Mouse (Mus musculus) kidney, adult 2 months (tissue): ENCODE results near the gene Wwox. TPM values are rescaled to one million over a fixed set of nuclear protein-coding genes. Genes with fewer than 3 reads are reported as not detected.

ENCODE experiments used
- DNase-seq: peaks from one replicate; pipeline ENCODE4 v3.0.0; 2021
- H3K27ac ChIP-seq: fragments of 200-500 bp; 2 replicates; pipeline ENCODE4 v1.5.1; 2012; ENCODE audit warnings: low read depth, low read length, control low read depth, inconsistent platforms; ENCODE audit not compliant: insufficient read depth
- H3K27me3 ChIP-seq: fragments of 200-500 bp; replicated peaks from 2 replicates; pipeline ENCODE4 v1.6.1; 2012; ENCODE audit warnings: mild to moderate bottlenecking, moderate library complexity, low read length, inconsistent platforms; ENCODE audit not compliant: control insufficient read depth, insufficient read depth
- H3K36me3 ChIP-seq: fragments of 200-500 bp; 2 replicates; pipeline ENCODE4 v1.6.1; 2012; ENCODE audit warnings: mild to moderate bottlenecking, moderate library complexity, low read length, inconsistent platforms; ENCODE audit not compliant: control insufficient read depth, insufficient read depth
- H3K4me1 ChIP-seq: fragments of 200-500 bp; 2 replicates; pipeline ENCODE4 v1.6.1; 2011; ENCODE audit warnings: low read length; ENCODE audit not compliant: control insufficient read depth, insufficient read depth
- H3K4me3 ChIP-seq: fragments of 200-500 bp; 2 replicates; pipeline ENCODE4 v1.5.1; 2011; ENCODE audit warnings: mild to moderate bottlenecking, low read depth, low read length, control low read depth; ENCODE audit not compliant: insufficient read depth
- CTCF ChIP-seq: fragments of 200-500 bp; conservative IDR thresholded peaks from 2 replicates; pipeline ENCODE4 v1.5.1; 2011; ENCODE audit warnings: low read depth, mild to moderate bottlenecking, control low read depth, low read length, moderate library complexity, mixed read lengths; ENCODE audit not compliant: insufficient read depth, insufficient read length
- POLR2A ChIP-seq: fragments of 200-500 bp; IDR thresholded peaks from one replicate; pipeline ENCODE4 v1.6.1; 2011; ENCODE audit warnings: low read depth, low read length, control low read depth
- WGBS: fragments of 180-500 bp; shearing (Covaris S2); methylation state at CpG from one replicate; pipeline ENCODE4 v1.1.7; 2018; 5-methylcytosine and 5-hydroxymethylcytosine counted together
- polyA plus RNA-seq: library from polyadenylated mRNA; depleted of rRNA; stranded (reverse); fragments of >200 nt; gene quantifications from 2 replicates; pipeline ENCODE4 v1.2.3, GENCODE M21; 2012

The Wwox gene
- polyA plus RNA-seq, 1 experiment, result 15.3 TPM

DNA sequence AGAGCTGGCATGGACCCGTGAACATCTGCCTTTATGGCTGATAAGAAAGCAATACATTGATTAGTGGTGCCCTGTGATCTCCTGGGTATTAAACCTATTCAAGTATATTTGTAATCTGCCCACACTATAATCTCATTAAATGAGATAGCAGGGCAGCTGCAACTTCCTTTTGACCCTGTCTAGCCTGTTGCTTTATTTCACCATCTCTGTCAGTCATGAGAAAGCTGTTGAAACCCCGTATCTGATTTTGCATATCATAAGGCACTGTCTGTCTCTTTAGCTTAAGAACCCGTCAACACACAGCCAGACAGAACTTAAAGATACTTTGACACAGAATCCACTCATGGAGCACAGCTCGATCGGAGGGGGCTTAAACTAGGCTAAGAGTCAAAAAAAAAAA is 21.0 kb upstream of the Wwox start:
- H3K27me3 ChIP-seq, result no peaks in the 10 kb centered on the region
- H3K4me3 ChIP-seq, result no peak overlapping the region
- WGBS, result 75% methylated on average over 5 of the region's 5 CpGs
- no peaks in the 10 kb centered on the region for H3K36me3 ChIP-seq
- H3K27ac ChIP-seq, result no peak overlapping the region
- TF ChIP-seq POLR2A, result no peak
- TF ChIP-seq CTCF, result no peak
- DNase-seq, result no peak
- H3K4me1 ChIP-seq, result no peaks in the 10 kb centered on the region

DNA sequence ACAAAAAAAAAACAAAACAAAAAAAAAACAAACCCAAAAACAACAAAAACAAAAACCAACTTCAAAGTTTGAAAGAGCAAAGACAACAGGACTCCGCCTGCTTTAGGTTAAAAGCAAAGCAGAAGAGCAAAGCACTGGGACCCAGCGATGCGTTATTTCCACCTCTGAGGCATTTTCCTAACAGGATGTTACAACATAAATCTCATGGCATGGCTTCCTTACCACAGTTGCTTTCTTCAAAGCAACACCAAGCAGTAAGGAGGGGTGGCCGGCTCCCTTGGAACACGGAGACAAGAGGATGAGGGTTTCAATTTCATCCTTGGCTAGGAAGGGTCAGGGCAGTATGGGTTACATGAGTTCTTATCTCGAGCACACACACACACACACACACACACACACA is 20.6 kb upstream of the Wwox start:
- DNase-seq, result no peak
- TF ChIP-seq POLR2A, result no peak
- no peak for TF ChIP-seq CTCF
- WGBS, result 20% methylated on average over 6 of the region's 6 CpGs
- H3K27ac ChIP-seq, result no peak overlapping the region
- H3K4me1 ChIP-seq, result no peaks in the 10 kb centered on the region
- no peaks in the 10 kb centered on the region for H3K27me3 ChIP-seq
- H3K36me3 ChIP-seq, result no peaks in the 10 kb centered on the region
- no peak overlapping the region for H3K4me3 ChIP-seq

DNA sequence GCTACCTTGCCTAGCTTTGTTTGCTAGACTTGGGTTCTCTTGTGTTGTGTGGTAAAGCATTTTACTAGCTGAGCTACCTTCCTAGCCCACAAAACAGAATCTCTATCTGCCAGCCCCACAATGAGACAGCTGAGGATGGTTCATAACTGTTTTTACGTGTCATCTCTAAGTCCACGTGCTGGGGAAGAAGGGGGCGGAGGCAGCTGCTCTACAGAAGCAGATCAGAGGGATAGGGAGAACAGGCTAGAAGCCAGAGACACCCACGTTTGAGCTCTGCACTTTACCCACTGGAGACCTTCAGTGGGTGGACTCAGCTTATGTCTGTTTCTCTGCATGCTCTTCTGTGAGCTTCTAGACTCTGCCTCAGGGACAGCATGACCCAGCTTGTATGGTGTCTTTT is 17.9 kb upstream of the Wwox start:
- Histone ChIP-seq H3K27me3 (no peaks in the 10 kb centered on the region), H3K36me3 (no peaks in the 10 kb centered on the region), H3K4me3 (no peak overlapping the region), H3K4me1 (no peaks in the 10 kb centered on the region), H3K27ac (no peak overlapping the region)
- 72% methylated on average over 4 of the region's 4 CpGs for WGBS
- DNase-seq, result no peak
- TF ChIP-seq CTCF, result no peak
- no peak for TF ChIP-seq POLR2A

GRCm38 (mm10) chr8:114438236-114438635 is 1.2 kb upstream of the Wwox start:
- WGBS, result 8% methylated on average over 6 of the region's 6 CpGs
- no peaks in the 10 kb centered on the region for H3K36me3 ChIP-seq
- no peak overlapping the region for H3K27ac ChIP-seq
- TF ChIP-seq POLR2A, result no peak
- peak; percentile 81 for TF ChIP-seq CTCF
- DNase-seq, result peak; percentile 38
- no peaks in the 10 kb centered on the region for H3K27me3 ChIP-seq
- no peak overlapping the region for H3K4me3 ChIP-seq
- no peaks in the 10 kb centered on the region; the same call in 1 of the 2 replicates for H3K4me1 ChIP-seq

- no peak overlapping the region for H3K27ac ChIP-seq
- peak; percentile 5 for DNase-seq
- no peaks in the 10 kb centered on the region for H3K36me3 ChIP-seq
- TF ChIP-seq POLR2A (no peak), CTCF (no peak)
- peak overlapping the region; percentile 59 for H3K4me3 ChIP-seq
- H3K4me1 ChIP-seq, result no peaks in the 10 kb centered on the region; the same call in 1 of the 2 replicates
- WGBS, result 17% methylated on average over 5 of the region's 5 CpGs
- H3K27me3 ChIP-seq, result no peaks in the 10 kb centered on the region
These were observed 742 bp downstream of the Wwox start for GRCm38 (mm10) chr8:114440205-114440589.

GRCm38 (mm10) chr8:114441616-114442015 is 2.2 kb downstream of the Wwox start:
- DNase-seq, result peak; percentile 33
- Histone ChIP-seq H3K27me3 (no peaks in the 10 kb centered on the region), H3K27ac (no peak overlapping the region), H3K4me3 (no peak overlapping the region), H3K36me3 (no peaks in the 10 kb centered on the region), H3K4me1 (no peaks in the 10 kb centered on the region; the same call in 1 of the 2 replicates)
- 92% methylated on average over 4 of the region's 4 CpGs for WGBS
- TF ChIP-seq POLR2A (no peak), CTCF (peak; percentile 35)

DNA sequence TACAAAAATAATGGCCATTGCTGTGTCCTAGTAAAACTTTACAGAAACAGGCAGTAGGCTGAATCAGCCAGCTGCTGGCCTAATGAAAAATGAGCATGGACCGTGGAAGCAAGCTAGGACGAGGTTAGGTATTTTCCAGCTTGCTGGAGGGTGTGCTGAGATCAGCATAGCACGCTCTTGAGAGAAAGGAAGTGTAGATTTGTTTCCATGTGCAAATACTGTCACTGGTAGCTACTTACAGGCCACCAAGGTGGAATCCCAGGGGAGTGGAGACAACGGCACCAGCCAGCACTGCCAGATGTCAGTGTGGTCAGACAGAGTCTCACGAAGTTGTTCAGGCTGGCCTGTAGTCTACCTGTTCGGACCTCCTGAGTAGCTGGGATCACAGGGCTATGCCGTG is 7.4 kb downstream of the Wwox start:
- 83% methylated on average over 7 of the region's 7 CpGs for WGBS
- no peaks in the 10 kb centered on the region for H3K27me3 ChIP-seq
- H3K4me1 ChIP-seq, result no peaks in the 10 kb centered on the region
- no peaks in the 10 kb centered on the region; the same call in 1 of the 2 replicates for H3K36me3 ChIP-seq
- no peak overlapping the region for H3K4me3 ChIP-seq
- DNase-seq, result no peak
- H3K27ac ChIP-seq, result no peak overlapping the region
- no peak for TF ChIP-seq CTCF
- no peak for TF ChIP-seq POLR2A

- Histone ChIP-seq H3K4me3 (no peak overlapping the region), H3K36me3 (no peaks in the 10 kb centered on the region; the same call in 1 of the 2 replicates), H3K27me3 (no peaks in the 10 kb centered on the region), H3K27ac (no peak overlapping the region), H3K4me1 (no peaks in the 10 kb centered on the region; the same call in 1 of the 2 replicates)
- DNase-seq, result no peak
- TF ChIP-seq CTCF (no peak), POLR2A (no peak)
- WGBS, result 88% methylated on average over 8 of the region's 8 CpGs
These were observed 12.8 kb downstream of the Wwox start for GRCm38 (mm10) chr8:114452278-114452677.
